Mouse (Mus musculus): ENCODE data around the gene Acot12. TPM values are rescaled to one million over a fixed set of nuclear protein-coding genes. Genes with fewer than 3 reads are reported as not detected.

Gene Acot12
- polyA plus RNA-seq, 1 experiment from 2014 or later, result 4.7 TPM

Small RNA genes within 50 kb of the gene (microRNA-seq; reads per million reads assigned to microRNA genes)
- gene Gm27656, result not detected

Other genes starting within 250 kb of the Acot12 start
- gene Zcchc9, start 66.2 kb downstream of the Acot12 start, polyA plus RNA-seq (2015; fragmentation: Nextera tagmentation; extraction: Ambion mirVana), result 7.9 and 9.8 TPM in 2 replicates
- gene Ckmt2, start 135.4 kb downstream of the Acot12 start, polyA plus RNA-seq (2015; fragmentation: Nextera tagmentation; extraction: Ambion mirVana), result 1.6 and 2.4 TPM in 2 replicates